Mouse (Mus musculus) hindbrain, postnatal 0 days (tissue): ENCODE measurements around the gene Crebbp. TPM values are rescaled to one million over a fixed set of nuclear protein-coding genes. Genes with fewer than 3 reads are reported as not detected.

ENCODE experiments used
- ATAC-seq: fragments of 200-750 bp; cut with Nextera tagmentation; 2 replicates; pipeline ENCODE4 v1.8.0; 2017; ENCODE audit warnings: mild to moderate bottlenecking, moderate TSS enrichment, moderate library complexity
- DNase-seq: peaks from one replicate; pipeline ENCODE4 v3.0.0-alpha.2; 2015; ENCODE audit warnings: low spot score
- H3K27ac ChIP-seq: fragments of 300-500 bp; sonication (generic); 2 replicates; pipeline ENCODE4 v1.5.1; 2014; ENCODE audit warnings: mild to moderate bottlenecking
- H3K27me3 ChIP-seq: fragments of 300-500 bp; sonication (generic); 2 replicates; pipeline ENCODE4 v1.6.1; 2014; ENCODE audit warnings: low read length, mixed read lengths; ENCODE audit not compliant: insufficient read depth
- H3K36me3 ChIP-seq: fragments of 300-500 bp; sonication (generic); 2 replicates; pipeline ENCODE4 v1.6.1; 2014; ENCODE audit warnings: low read length, mixed read lengths; ENCODE audit not compliant: insufficient read depth
- H3K4me1 ChIP-seq: fragments of 300-500 bp; sonication (generic); 2 replicates; pipeline ENCODE4 v1.6.1; 2014; ENCODE audit warnings: antibody characterized with exemption, low read length, mixed read lengths; ENCODE audit not compliant: insufficient read depth
- H3K4me2 ChIP-seq: fragments of 300-500 bp; sonication (generic); 2 replicates; pipeline ENCODE4 v1.6.1; 2014; ENCODE audit warnings: low read depth, mild to moderate bottlenecking, low read length, moderate library complexity, mixed read lengths
- H3K4me3 ChIP-seq: fragments of 300-500 bp; sonication (generic); 2 replicates; pipeline ENCODE4 v1.5.1; 2014; ENCODE audit warnings: low read length
- H3K9ac ChIP-seq: fragments of 300-500 bp; sonication (generic); replicated peaks from 2 replicates; pipeline ENCODE4 v1.6.1; 2014; ENCODE audit warnings: mild to moderate bottlenecking, low read length, moderate library complexity, mixed read lengths
- H3K9me3 ChIP-seq: fragments of 300-500 bp; sonication (generic); 2 replicates; pipeline ENCODE4 v1.6.1; 2016; ENCODE audit warnings: low read length, mixed read lengths
- CTCF ChIP-seq: IDR thresholded peaks from 2 replicates; pipeline ENCODE4 v1.5.1; 2016; ENCODE audit warnings: antibody characterized with exemption, control low read depth, low read depth
- WGBS: fragments of 180-500 bp; shearing (Covaris S2); extraction: QIAGEN DNeasy Blood & Tissue Kit; methylation state at CpG from one replicate; pipeline ENCODE4 v1.1.7; 2014; 5-methylcytosine and 5-hydroxymethylcytosine counted together
- polyA plus RNA-seq: library from polyadenylated mRNA; unstranded; fragments of >200 nt; fragmentation: Nextera tagmentation; extraction: Ambion mirVana; gene quantifications from 2 replicates; pipeline ENCODE4 v1.2.1, GENCODE M21; 2015
- total RNA-seq: library from RNA; depleted of rRNA; stranded (reverse); fragments of >200 nt; gene quantifications from 2 replicates; pipeline ENCODE4 v1.2.3, GENCODE M21; 2014

The Crebbp gene
- total and polyA plus RNA-seq, 2 experiments from 2014 or later = 28.3 to 61.6 TPM

- Histone ChIP-seq H3K4me2 (no peak overlapping the region), H3K27me3 (no peaks in the 10 kb centered on the region), H3K9me3 (no peaks in the 10 kb centered on the region), H3K4me1 (no peaks in the 10 kb centered on the region), H3K27ac (no peak overlapping the region), H3K9ac (no peak overlapping the region), H3K36me3 (no peaks in the 10 kb centered on the region), H3K4me3 (no peak overlapping the region)
- ATAC-seq (no peak), DNase-seq (no peak)
- 81% methylated on average over 2 of the region's 2 CpGs for WGBS
- TF ChIP-seq CTCF = no peak
These were observed 12.0 kb upstream of the Crebbp start for GRCm38 (mm10) chr16:4225841-4226240.

- DNase-seq (no peak), ATAC-seq (peak; percentile 16)
- Histone ChIP-seq H3K9ac (peak overlapping the region; percentile 95), H3K27ac (peak overlapping the region; percentile 100; the same call in 1 of the 2 replicates), H3K4me1 (peaks cover 15% of the 10 kb centered on the region; the same call in 1 of the 2 replicates), H3K27me3 (no peaks in the 10 kb centered on the region), H3K9me3 (no peaks in the 10 kb centered on the region), H3K4me3 (peak overlapping the region; percentile 81), H3K4me2 (peak overlapping the region; percentile 94), H3K36me3 (no peaks in the 10 kb centered on the region)
- TF ChIP-seq CTCF = no peak
- WGBS = 42% methylated on average over 10 of the region's 10 CpGs
These were observed 939 bp upstream of the Crebbp start for GRCm38 (mm10) chr16:4214631-4215240.

- DNase-seq (peak; percentile 77), ATAC-seq (peak; percentile 61)
- no peaks in the 10 kb centered on the region for H3K27me3 ChIP-seq
- under 1% methylated on average over 59 of the region's 128 CpGs for WGBS
- peak overlapping the region; percentile 74 for H3K4me2 ChIP-seq
- H3K4me1 ChIP-seq = peaks cover 15% of the 10 kb centered on the region; the same call in 1 of the 2 replicates
- peak overlapping the region; percentile 95 for H3K9ac ChIP-seq
- peak overlapping the region; percentile 100 for H3K27ac ChIP-seq
- TF ChIP-seq CTCF = 0 out of 2 replicates have a peak, but pooled peaks have one; percentile 5
- H3K9me3 ChIP-seq = no peaks in the 10 kb centered on the region
- no peaks in the 10 kb centered on the region for H3K36me3 ChIP-seq
- peak overlapping the region; percentile 81 for H3K4me3 ChIP-seq
These were observed 616 bp downstream of the Crebbp start for GRCm38 (mm10) chr16:4212963-4213798.

- no peaks in the 10 kb centered on the region for H3K27me3 ChIP-seq
- H3K4me1 ChIP-seq = peaks cover 15% of the 10 kb centered on the region; the same call in 1 of the 2 replicates
- ATAC-seq (no peak), DNase-seq (peak; percentile 12)
- 2% methylated on average over 23 of the region's 23 CpGs for WGBS
- H3K9ac ChIP-seq = peak overlapping the region; percentile 95
- peak overlapping the region; percentile 74 for H3K4me2 ChIP-seq
- no peak overlapping the region; the same call in 1 of the 2 replicates for H3K27ac ChIP-seq
- no peaks in the 10 kb centered on the region for H3K9me3 ChIP-seq
- no peak for TF ChIP-seq CTCF
- H3K4me3 ChIP-seq = peak overlapping the region; percentile 81
- no peaks in the 10 kb centered on the region for H3K36me3 ChIP-seq
These were observed 1.4 kb downstream of the Crebbp start for GRCm38 (mm10) chr16:4212167-4212962.

GRCm38 (mm10) chr16:4210290-4210689 lies 3.5 kb downstream of the Crebbp start:
- TF ChIP-seq CTCF = no peak
- no peaks in the 10 kb centered on the region for H3K9me3 ChIP-seq
- WGBS = 75% methylated on average over 1 of the region's 1 CpGs
- H3K36me3 ChIP-seq = no peaks in the 10 kb centered on the region
- DNase-seq = no peak
- H3K4me1 ChIP-seq = peaks cover 15% of the 10 kb centered on the region; the same call in 1 of the 2 replicates
- no peaks in the 10 kb centered on the region for H3K27me3 ChIP-seq
- no peak for ATAC-seq
- H3K9ac ChIP-seq = no peak overlapping the region
- H3K4me3 ChIP-seq = no peak overlapping the region
- H3K4me2 ChIP-seq = peak overlapping the region; percentile 74; the same call in 1 of the 2 replicates
- no peak overlapping the region for H3K27ac ChIP-seq

- no peak overlapping the region for H3K27ac ChIP-seq
- H3K27me3 ChIP-seq = no peaks in the 10 kb centered on the region
- no peak for ATAC-seq
- 94% methylated on average over 1 of the region's 1 CpGs for WGBS
- no peak overlapping the region for H3K4me3 ChIP-seq
- TF ChIP-seq CTCF = no peak
- H3K4me1 ChIP-seq = 0 out of 2 replicates have a peak, but pooled peaks cover 5% of the 10 kb centered on the region
- no peak overlapping the region for H3K4me2 ChIP-seq
- no peak overlapping the region for H3K9ac ChIP-seq
- H3K9me3 ChIP-seq = no peaks in the 10 kb centered on the region
- H3K36me3 ChIP-seq = no peaks in the 10 kb centered on the region
- DNase-seq = no peak
These were observed 10.2 kb downstream of the Crebbp start for GRCm38 (mm10) chr16:4203592-4203991.
